Mouse (Mus musculus) bone marrow macrophage, adult 2 months (primary cell): Measurements from ENCODE around the gene Trim28. TPM values are rescaled to one million over a fixed set of nuclear protein-coding genes. Genes with fewer than 3 reads are reported as not detected.

ENCODE experiments used
- H3K27ac ChIP-seq: 2 replicates; pipeline ENCODE4 v1.5.1; 2012; ENCODE audit warnings: low read depth, low read length; ENCODE audit not compliant: insufficient read depth
- H3K4me1 ChIP-seq: 2 replicates; pipeline ENCODE4 v1.6.1; 2012; ENCODE audit warnings: low read length; ENCODE audit not compliant: control insufficient read depth, insufficient read depth
- H3K4me3 ChIP-seq: 2 replicates; pipeline ENCODE4 v1.5.1; 2012; ENCODE audit warnings: mild to moderate bottlenecking, low read length, moderate library complexity; ENCODE audit not compliant: insufficient read depth
- CTCF ChIP-seq: IDR thresholded peaks from 2 replicates; pipeline ENCODE4 v1.5.1; 2012; ENCODE audit warnings: low read depth, mild to moderate bottlenecking, low read length, moderate library complexity
- POLR2A ChIP-seq: IDR thresholded peaks from 2 replicates; pipeline ENCODE4 v1.6.1; 2012; ENCODE audit warnings: mild to moderate bottlenecking, low read depth, low read length, borderline replicate concordance
- polyA plus RNA-seq: library from polyadenylated mRNA; stranded (reverse); fragments of >200 nt; gene quantifications from 2 replicates; pipeline ENCODE4 v1.2.4, GENCODE M21; 2012; ENCODE audit not compliant: missing spikeins, insufficient read depth, insufficient read length

The Trim28 gene
- polyA plus RNA-seq, 1 experiment, result 165 TPM

- no peak for TF ChIP-seq POLR2A
- TF ChIP-seq CTCF, result no peak
- Histone ChIP-seq H3K4me1 (peaks cover 10% of the 10 kb centered on the region), H3K27ac (no peak overlapping the region), H3K4me3 (no peak overlapping the region)
These were observed 33.1 kb downstream of the Trim28 start for GRCm38 (mm10) chr7:13031983-13032382.

GRCm38 (mm10) chr7:13032541-13032940 lies 33.6 kb downstream of the Trim28 start:
- no peak overlapping the region for H3K27ac ChIP-seq
- H3K4me3 ChIP-seq, result no peak overlapping the region
- TF ChIP-seq POLR2A (no peak), CTCF (no peak)
- H3K4me1 ChIP-seq, result peaks cover 10% of the 10 kb centered on the region

- Histone ChIP-seq H3K4me1 (peaks cover 10% of the 10 kb centered on the region), H3K27ac (peak overlapping the region; percentile 51), H3K4me3 (peak overlapping the region; percentile 64)
- TF ChIP-seq POLR2A (no peak), CTCF (no peak)
These were observed 34.7 kb downstream of the Trim28 start for GRCm38 (mm10) chr7:13033451-13034147.

- Histone ChIP-seq H3K4me3 (peak within 1 kb of the TSS; percentile 64), H3K27ac (peak within 1 kb of the TSS; percentile 51), H3K4me1 (peaks cover 15% of the 10 kb centered on the region)
- TF ChIP-seq CTCF (no peak), POLR2A (no peak)
These were observed 35.4 kb downstream of the Trim28 start, which contains the start of gene Chmp2a for GRCm38 (mm10) chr7:13034148-13034977. TSS of gene Chmp2a (minus strand) at chr7:13034807.

GRCm38 (mm10) chr7:13035211-13035855 lies 36.4 kb downstream of the Trim28 start:
- Histone ChIP-seq H3K4me3 (peak overlapping the region; percentile 44), H3K27ac (no peak overlapping the region), H3K4me1 (peaks cover 23% of the 10 kb centered on the region)
- no peak for TF ChIP-seq POLR2A
- no peak for TF ChIP-seq CTCF

- TF ChIP-seq CTCF (no peak), POLR2A (no peak)
- H3K27ac ChIP-seq, result peak overlapping the region; percentile 97
- peaks cover 26% of the 10 kb centered on the region for H3K4me1 ChIP-seq
- H3K4me3 ChIP-seq, result peak overlapping the region; percentile 95
These were observed 37.9 kb downstream of the Trim28 start for GRCm38 (mm10) chr7:13036806-13037205.

- Histone ChIP-seq H3K4me3 (peak overlapping the region; percentile 95), H3K27ac (peak overlapping the region; percentile 97), H3K4me1 (peaks cover 26% of the 10 kb centered on the region)
- no peak for TF ChIP-seq POLR2A
- TF ChIP-seq CTCF, result no peak
These were observed 38.5 kb downstream of the Trim28 start for GRCm38 (mm10) chr7:13037366-13037765.

- Histone ChIP-seq H3K4me1 (peaks cover 26% of the 10 kb centered on the region), H3K4me3 (peak within 1 kb of the TSS; percentile 95), H3K27ac (peak within 1 kb of the TSS; percentile 97)
- TF ChIP-seq POLR2A, result no peak
- no peak for TF ChIP-seq CTCF
These were observed 39.1 kb downstream of the Trim28 start, which contains the start of gene Ube2m for GRCm38 (mm10) chr7:13037901-13038555. TSS of gene Ube2m (minus strand) at chr7:13038275.

- H3K4me1 ChIP-seq, result peaks cover 22% of the 10 kb centered on the region
- peak overlapping the region; percentile 95 for H3K4me3 ChIP-seq
- 0 out of 2 replicates have a peak, but pooled peaks have one; percentile 27 for TF ChIP-seq POLR2A
- no peak for TF ChIP-seq CTCF
- H3K27ac ChIP-seq, result peak overlapping the region; percentile 97
These were observed 39.8 kb downstream of the Trim28 start for GRCm38 (mm10) chr7:13038621-13039169.
